Mouse (Mus musculus): ENCODE data around the gene Slc22a27. TPM values are rescaled to one million over a fixed set of nuclear protein-coding genes. Genes with fewer than 3 reads are reported as not detected.
"Not testable (repeated sequence)": the region's sequence is repeated elsewhere in the genome, so short reads cannot be mapped to it uniquely, and the experiment has no call there.

Slc22a27 gene
- 1 to 10 TPM; 3.0 to 4.1 TPM for total RNA-seq (2021)
- long read RNA-seq, experiment 1, partial matches to known transcripts, result 1 of 5 reads
- long read RNA-seq, experiment 1, other reads (novel, unspliced or antisense), result 4 of 5 reads
- long read RNA-seq, experiment 2, partial matches to known transcripts, result 0 of 1 reads
- long read RNA-seq, experiment 2, other reads (novel, unspliced or antisense), result 0 of 1 reads

- not testable (repeated sequence) for DNase-seq
Measured at GRCm38 (mm10) chr19:7965927-7966326, at the start of gene Slc22a27. Slc22a27 (minus strand) TSS chr19:7966027.

- not testable (repeated sequence) for DNase-seq
Measured at GRCm38 (mm10) chr19:8011596-8011995, 45.8 kb upstream of the Slc22a27 start.

GRCm38 (mm10) chr19:8009086-8009485, 43.3 kb upstream of the Slc22a27 start:
- not testable (repeated sequence) for DNase-seq

- DNase-seq, result no peak
Measured at GRCm38 (mm10) chr19:7968703-7969102, 2.9 kb upstream of the Slc22a27 start.

- not testable (repeated sequence) for DNase-seq
Measured at GRCm38 (mm10) chr19:7966550-7966949, 723 bp upstream of the Slc22a27 start.

GRCm38 (mm10) chr19:7939391-7939790, 26.4 kb downstream of the Slc22a27 start:
- not testable (repeated sequence) for DNase-seq

GRCm38 (mm10) chr19:7876626-7877025, 89.2 kb downstream of the Slc22a27 start:
- no peak for DNase-seq

- DNase-seq, result no peak
Measured at GRCm38 (mm10) chr19:7829851-7830250, 136.0 kb downstream of the Slc22a27 start.

Small RNA genes lying within 50 kb of the gene (microRNA-seq; reads per million reads assigned to microRNA genes)
- gene Gm24951, result not detected

Other genes with a start within 250 kb of the Slc22a27 start
- gene Slc22a26, start 163.4 kb downstream of the Slc22a27 start, total RNA-seq (2021), result under 1 TPM; 0.42 to 0.51 TPM
- gene Slc22a28, start 166.0 kb upstream of the Slc22a27 start, total RNA-seq (2021), result not detected